Mouse (Mus musculus) gastrocnemius, adult 18-20 months (tissue): ENCODE measurements at regions not wholly inside any gene's neighbourhood (a gene's known extent, or its start where the extent isn't known, plus 50 kb on each side); places are given as distances from the start of the nearest gene placed in this dataset. TPM values are rescaled to one million over a fixed set of nuclear protein-coding genes. Genes with fewer than 3 reads are reported as not detected.

ENCODE experiments used
- DNase-seq: peaks from one replicate; pipeline ENCODE4 v3.0.0; 2021; ENCODE audit warnings: low spot score
- microRNA-seq: library from miRNA; unstranded; fragments of <30 nt; microRNA quantifications from one replicate; pipeline ENCODE4 v1.2.0, GENCODE M21; 2021

- no peak for DNase-seq
These were observed 199.4 kb downstream of the Snx13 start for GRCm38 (mm10) chr12:35246226-35247014.

GRCm38 (mm10) chr12:35232322-35232673, 185.3 kb downstream of the Snx13 start:
- DNase-seq: no peak

GRCm38 (mm10) chr12:35231414-35232321, 184.7 kb downstream of the Snx13 start:
- DNase-seq: no peak

- DNase-seq: no peak
These were observed 173.4 kb downstream of the Snx13 start for GRCm38 (mm10) chr12:35220429-35220828.

- DNase-seq: no peak
These were observed 173.0 kb downstream of the Snx13 start for GRCm38 (mm10) chr12:35220002-35220401.

GRCm38 (mm10) chr12:35216725-35217124, 169.7 kb downstream of the Snx13 start:
- no peak for DNase-seq

GRCm38 (mm10) chr12:35209399-35209798, 162.4 kb downstream of the Snx13 start:
- DNase-seq: no peak

GRCm38 (mm10) chr12:35207605-35208004, 160.6 kb downstream of the Snx13 start:
- DNase-seq: no peak

GRCm38 (mm10) chr12:35203398-35203797, 156.4 kb downstream of the Snx13 start:
- no peak for DNase-seq

GRCm38 (mm10) chr12:35200110-35200509, 153.1 kb downstream of the Snx13 start:
- no peak for DNase-seq

Small RNAs in the stretch of these regions (microRNA-seq; reads per million reads assigned to microRNA genes)
- not detected for gene Gm44396
